In the genomic region with DNA sequence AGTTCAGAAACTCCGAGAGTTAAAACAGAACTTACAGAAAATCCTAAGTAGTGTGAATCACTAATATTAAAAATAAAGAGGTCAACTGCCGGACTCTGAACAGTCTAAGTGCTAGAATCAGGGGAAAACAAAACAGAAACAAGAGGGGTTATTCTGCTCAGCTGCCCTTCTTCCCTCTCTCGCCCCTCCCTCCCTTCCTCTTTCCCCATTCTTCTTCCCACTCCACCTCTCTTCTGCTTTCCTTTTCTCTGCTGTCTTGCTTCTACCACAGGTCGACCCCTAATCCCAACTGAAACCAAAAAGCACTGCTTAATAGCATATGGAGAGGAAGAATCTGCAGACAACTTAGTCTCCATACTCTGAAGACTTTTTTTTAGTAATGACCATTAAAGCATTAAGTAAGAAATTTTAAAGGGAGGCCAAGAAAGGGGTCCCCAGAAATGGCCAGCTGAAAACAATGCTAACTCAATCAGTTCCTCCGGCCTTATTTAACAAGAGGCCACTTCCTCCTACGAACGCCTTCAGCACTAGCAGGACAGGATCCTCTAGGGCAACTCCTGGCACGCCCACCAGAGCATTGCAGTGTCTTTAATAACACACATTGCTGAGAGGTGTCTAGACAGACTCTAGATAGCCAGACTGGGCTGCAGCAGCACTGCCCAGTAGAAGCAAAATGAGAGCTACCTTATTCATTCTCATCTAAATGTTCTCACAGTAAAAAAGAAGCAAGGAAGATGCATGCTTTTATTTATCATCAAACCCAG, we compare ENCODE assay signal across 22 mouse cellular contexts. TPM values are rescaled to one million over a fixed set of nuclear protein-coding genes. Genes with fewer than 3 reads are reported as not detected.
DNase-seq lines count a peak whose midpoint lies in the region; ATAC-seq and TF ChIP-seq lines count a peak whose summit lies in the region.
"Had no signal": no experiment of that assay in that cellular context is flagged by ENCODE, and none has a peak within 500 bp of the region (broad histone marks: within the 10 kb centered on the region; RNA-seq: fewer than 3 reads in every experiment).

No protein-coding gene starts in this region.

- H3K27me3 ChIP-seq in liver, postnatal 0 days (ENCODE audit: insufficient read depth, low read length): no peaks in the 10 kb centered on the region
- no peaks in the 10 kb centered on the region for H3K27me3 ChIP-seq in intestine, embryonic 16.5 days (replicated peaks; ENCODE audit: control insufficient read depth, insufficient read depth, low read length)
- H3K27me3 ChIP-seq: limb, embryonic 15.5 days; lung, embryonic 15.5 days; megakaryocyte, embryonic 14.5 days had no signal

- WGBS in liver, postnatal 0 days (ENCODE audit: insufficient replicate concordance): 35% methylated on average over 8 of the region's 8 CpGs
- 56% methylated on average over 8 of the region's 8 CpGs for WGBS in intestine, embryonic 16.5 days

- H3K4me1 ChIP-seq in liver, postnatal 0 days (ENCODE audit: insufficient read depth): no peaks in the 10 kb centered on the region
- H3K4me1 ChIP-seq in intestine, embryonic 16.5 days (ENCODE audit: control insufficient read depth, insufficient read depth, low read length): peaks cover 4% of the 10 kb centered on the region; the same call in 1 of the 2 replicates
- H3K4me1 ChIP-seq: megakaryocyte, embryonic 14.5 days had no signal

- TF ChIP-seq EP300 in liver, postnatal 0 days (IDR thresholded peaks at IDR 0.05; ENCODE audit: low read depth): no peak

- H3K36me3 ChIP-seq in liver, postnatal 0 days (replicated peaks; ENCODE audit: insufficient read depth, low read length): no peaks in the 10 kb centered on the region
- H3K36me3 ChIP-seq in intestine, embryonic 16.5 days (ENCODE audit: control insufficient read depth, insufficient read depth, low read length): no peaks in the 10 kb centered on the region
- H3K36me3 ChIP-seq: limb, embryonic 15.5 days; lung, embryonic 15.5 days had no signal

- no peaks in the 10 kb centered on the region for H3K9me3 ChIP-seq in liver, postnatal 0 days (ENCODE audit: low read length)
- no peaks in the 10 kb centered on the region for H3K9me3 ChIP-seq in intestine, embryonic 16.5 days (ENCODE audit: control insufficient read depth, low read length)
- H3K9me3 ChIP-seq: limb, embryonic 15.5 days; lung, embryonic 15.5 days had no signal

- no peak for TF ChIP-seq CTCF in liver, postnatal 0 days (IDR thresholded peaks at IDR 0.05; ENCODE audit: low read depth)

- H3K4me2 ChIP-seq in liver, postnatal 0 days (ENCODE audit: low read depth, low read length): peak overlapping the region; percentile 16; the same call in 1 of the 2 replicates
- H3K4me2 ChIP-seq in intestine, embryonic 16.5 days (ENCODE audit: low read depth, low read length): no peak overlapping the region
- H3K4me2 ChIP-seq: limb, embryonic 15.5 days; lung, embryonic 15.5 days had no signal

- intact Hi-C loops in gastrocnemius, postnatal 14 days (cut with DNase I; ENCODE audit: low total_unique reads): no loop called here

- H3K4me3 ChIP-seq in liver, postnatal 0 days (ENCODE audit: low read depth, low read length): no peak overlapping the region
- no peak overlapping the region for H3K4me3 ChIP-seq in intestine, embryonic 16.5 days (ENCODE audit: low read length)
- H3K4me3 ChIP-seq: limb, embryonic 15.5 days; lung, embryonic 15.5 days; megakaryocyte, embryonic 14.5 days had no signal

- no peak overlapping the region for H3K9ac ChIP-seq in liver, postnatal 0 days (replicated peaks)
- H3K9ac ChIP-seq in intestine, embryonic 16.5 days (ENCODE audit: low read depth, low read length): no peak overlapping the region
- H3K9ac ChIP-seq: limb, embryonic 15.5 days; lung, embryonic 15.5 days had no signal

- no peak overlapping the region for H3K27ac ChIP-seq in liver, postnatal 0 days (ENCODE audit: low read depth)
- no peak overlapping the region for H3K27ac ChIP-seq in intestine, embryonic 16.5 days (ENCODE audit: low read length)
- H3K27ac ChIP-seq: kidney, postnatal 0 days; limb, embryonic 15.5 days; lung, embryonic 15.5 days had no signal

- no peak for ATAC-seq in liver, postnatal 0 days
- peak; percentile 91 for ATAC-seq in granulocyte monocyte progenitor cell, adult 5-6 weeks (replicated peaks; ENCODE audit: poor library complexity, severe bottlenecking)
- ATAC-seq in intestine, embryonic 16.5 days: peak; percentile 86
- ATAC-seq: inflammation-experienced regulatory T-cells, adult 6 months; midbrain, embryonic 16.5 days had no signal

- peak; percentile 36 for DNase-seq in gastrocnemius, postnatal 14 days
- no peak for DNase-seq in gastrocnemius, postnatal 4 days (ENCODE audit: low spot score in 2 of 2)
- DNase-seq in liver, postnatal 0 days: no peak
- DNase-seq in liver: no peak
- no peak for DNase-seq in thymus, postnatal 0 days (ENCODE audit: low spot score)
- no peak for DNase-seq in right cerebral cortex, postnatal 4 days
- DNase-seq: adrenal gland, adult 2 months; cerebellum, adult 8-10 months; right cerebral cortex, postnatal 25 days; thymus, adult 2 months had no signal

RNA-seq across cellular contexts. Expression of a gene that starts 26.9 kb away (rescaled TPM):
- not detected for total RNA-seq in gastrocnemius, postnatal 14 days (2021)
- total RNA-seq in gastrocnemius, postnatal 4 days (2021): not detected
- not detected in 2 replicates for polyA plus RNA-seq in liver, postnatal 0 days (2015; fragmentation: Nextera tagmentation; extraction: Ambion mirVana)
- total RNA-seq in granulocyte monocyte progenitor cell, adult 5-6 weeks (2014; fragmentation: Nextera tagmentation): not detected in 2 replicates
- total RNA-seq in granulocyte monocyte progenitor cell, adult 5-6 weeks (2017): not detected in 2 replicates
- polyA plus RNA-seq in intestine, embryonic 16.5 days (2015; fragmentation: Nextera tagmentation; extraction: Ambion mirVana): 0.13 TPM in 1 of 2 replicates, not detected in the other
- polyA plus RNA-seq in thymus, postnatal 0 days (2015; fragmentation: Nextera tagmentation; extraction: Ambion mirVana): not detected in 2 replicates
- total RNA-seq: adrenal gland, adult 2 months; layer of hippocampus, adult 8-10 months; left cerebral cortex, adult 8-10 months had no signal
- polyA plus RNA-seq: adrenal gland, adult 2 months; hindbrain, embryonic 11.5 days; inflammation-experienced regulatory T-cells, adult 6 months; kidney, postnatal 0 days; limb, embryonic 15.5 days; lung, embryonic 15.5 days; midbrain, embryonic 16.5 days; neural tube, embryonic 11.5 days; thymus, adult 2 months had no signal
